11 mouse cellular contexts compared by ENCODE assay signal in genomic region chr10:117112545-117112944, GRCm38 (mm10). TPM values are rescaled to one million over a fixed set of nuclear protein-coding genes. Genes with fewer than 3 reads are reported as not detected.
DNase-seq lines count a peak whose midpoint lies in the region; ATAC-seq lines count a peak whose summit lies in the region.
"Had no signal": no experiment of that assay in that cellular context is flagged by ENCODE, and none has a peak within 500 bp of the region (broad histone marks: within the 10 kb centered on the region; RNA-seq: fewer than 3 reads in every experiment).

No protein-coding gene starts in this region.

- ATAC-seq in embryonic facial prominence, embryonic 11.5 days (replicated peaks; ENCODE audit: insufficient number of reproducible peaks, low FRiP score, low TSS enrichment, low read depth), result no peak
- ATAC-seq in neural tube, embryonic 13.5 days (ENCODE audit: low read depth), result no peak
- peak; percentile 86 for ATAC-seq in liver, embryonic 16.5 days (ENCODE audit: low read depth)

- 31% methylated on average over 2 of the region's 2 CpGs for WGBS in embryonic facial prominence, embryonic 11.5 days
- 46% methylated on average over 2 of the region's 2 CpGs for WGBS in embryonic facial prominence, embryonic 10.5 days
- WGBS in neural tube, embryonic 13.5 days, result 43% methylated on average over 2 of the region's 2 CpGs
- WGBS in liver, embryonic 16.5 days (ENCODE audit: insufficient replicate concordance), result 7% methylated on average over 2 of the region's 2 CpGs

- DNase-seq in embryonic facial prominence, embryonic 11.5 days (ENCODE audit: low spot score), result peak; percentile 7
- DNase-seq in embryonic facial prominence, embryonic 10.5 days (ENCODE audit: low spot score), result no peak
- no peak for DNase-seq in neural tube, embryonic 10.5 days (ENCODE audit: extremely low spot score, low spot score)
- peak; percentile 65 for DNase-seq in thymus, postnatal 25 days
- DNase-seq in right cerebral cortex, adult 2 months (ENCODE audit: low spot score in 2 of 2), result no peak
- DNase-seq in left cerebral cortex, adult 18-20 months (ENCODE audit: low spot score in 2 of 2), result no peak
- DNase-seq: retina, postnatal 1 day had no signal

- no peak overlapping the region for H3K9ac ChIP-seq in embryonic facial prominence, embryonic 11.5 days (replicated peaks; ENCODE audit: low read length)
- peak overlapping the region; percentile 45; the same call in 1 of the 2 replicates for H3K9ac ChIP-seq in neural tube, embryonic 13.5 days
- peak overlapping the region; percentile 36 for H3K9ac ChIP-seq in liver, embryonic 16.5 days (ENCODE audit: low read depth, low read length)
- H3K9ac ChIP-seq: embryonic facial prominence, embryonic 12.5 days had no signal

- H3K27me3 ChIP-seq in embryonic facial prominence, embryonic 11.5 days (ENCODE audit: control insufficient read depth, insufficient read depth, low read length), result no peaks in the 10 kb centered on the region
- no peaks in the 10 kb centered on the region for H3K27me3 ChIP-seq in embryonic facial prominence, embryonic 10.5 days (replicated peaks; ENCODE audit: low read depth, poor library complexity, severe bottlenecking)
- H3K27me3 ChIP-seq in neural tube, embryonic 13.5 days, result no peaks in the 10 kb centered on the region
- no peaks in the 10 kb centered on the region for H3K27me3 ChIP-seq in liver, embryonic 16.5 days (ENCODE audit: control insufficient read depth, insufficient read depth, low read depth, low read length)
- H3K27me3 ChIP-seq: embryonic facial prominence, embryonic 12.5 days had no signal

- no peaks in the 10 kb centered on the region for H3K4me1 ChIP-seq in embryonic facial prominence, embryonic 11.5 days (ENCODE audit: control insufficient read depth, insufficient read depth, low read length)
- H3K4me1 ChIP-seq in embryonic facial prominence, embryonic 10.5 days, result peaks cover 16% of the 10 kb centered on the region
- H3K4me1 ChIP-seq in neural tube, embryonic 13.5 days (replicated peaks), result peaks cover 36% of the 10 kb centered on the region
- peaks cover 60% of the 10 kb centered on the region for H3K4me1 ChIP-seq in liver, embryonic 16.5 days (ENCODE audit: control insufficient read depth, low read depth, low read length)

- H3K9me3 ChIP-seq in embryonic facial prominence, embryonic 11.5 days (replicated peaks; ENCODE audit: control insufficient read depth, low read length), result no peaks in the 10 kb centered on the region
- H3K9me3 ChIP-seq in embryonic facial prominence, embryonic 10.5 days, result no peaks in the 10 kb centered on the region
- H3K9me3 ChIP-seq in neural tube, embryonic 13.5 days, result no peaks in the 10 kb centered on the region
- H3K9me3 ChIP-seq in liver, embryonic 16.5 days (replicated peaks; ENCODE audit: control insufficient read depth, low read length), result no peaks in the 10 kb centered on the region
- H3K9me3 ChIP-seq: embryonic facial prominence, embryonic 12.5 days had no signal

- H3K4me2 ChIP-seq in embryonic facial prominence, embryonic 11.5 days (ENCODE audit: low read depth, low read length), result no peak overlapping the region
- no peak overlapping the region for H3K4me2 ChIP-seq in neural tube, embryonic 13.5 days
- peak overlapping the region; percentile 43 for H3K4me2 ChIP-seq in liver, embryonic 16.5 days (ENCODE audit: low read depth, low read length)
- H3K4me2 ChIP-seq: embryonic facial prominence, embryonic 12.5 days had no signal

- no peak overlapping the region for H3K27ac ChIP-seq in embryonic facial prominence, embryonic 11.5 days (replicated peaks; ENCODE audit: low read depth, low read length)
- no peak overlapping the region for H3K27ac ChIP-seq in embryonic facial prominence, embryonic 10.5 days (replicated peaks)
- no peak overlapping the region for H3K27ac ChIP-seq in neural tube, embryonic 13.5 days (replicated peaks)
- H3K27ac ChIP-seq in liver, embryonic 16.5 days (ENCODE audit: low read length), result peak overlapping the region; percentile 78
- H3K27ac ChIP-seq: embryonic facial prominence, embryonic 12.5 days; layer of hippocampus, adult 2 months had no signal

- no peak overlapping the region for H3K4me3 ChIP-seq in embryonic facial prominence, embryonic 11.5 days (ENCODE audit: low read depth, low read length)
- H3K4me3 ChIP-seq in embryonic facial prominence, embryonic 10.5 days, result no peak overlapping the region
- no peak overlapping the region for H3K4me3 ChIP-seq in neural tube, embryonic 13.5 days
- H3K4me3 ChIP-seq in liver, embryonic 16.5 days (ENCODE audit: low read depth, low read length), result no peak overlapping the region
- H3K4me3 ChIP-seq: embryonic facial prominence, embryonic 12.5 days; layer of hippocampus, adult 2 months had no signal

- no peaks in the 10 kb centered on the region for H3K36me3 ChIP-seq in embryonic facial prominence, embryonic 11.5 days (replicated peaks; ENCODE audit: control insufficient read depth, insufficient read depth, low read depth, low read length)
- no peaks in the 10 kb centered on the region; the same call in 1 of the 2 replicates for H3K36me3 ChIP-seq in embryonic facial prominence, embryonic 10.5 days (replicated peaks)
- no peaks in the 10 kb centered on the region for H3K36me3 ChIP-seq in neural tube, embryonic 13.5 days
- peaks cover 4% of the 10 kb centered on the region; the same call in 1 of the 2 replicates for H3K36me3 ChIP-seq in liver, embryonic 16.5 days (ENCODE audit: control insufficient read depth, insufficient read depth)
- H3K36me3 ChIP-seq: embryonic facial prominence, embryonic 12.5 days had no signal

RNA-seq across cellular contexts. Expression of gene Frs2, which starts 35.8 kb away (rescaled TPM):
- polyA plus RNA-seq in embryonic facial prominence, embryonic 11.5 days (2014; fragmentation: Nextera tagmentation; extraction: Ambion mirVana), result 25.5 and 28.2 TPM in 2 replicates
- polyA plus RNA-seq in embryonic facial prominence, embryonic 10.5 days (2016; fragmentation: Nextera tagmentation; extraction: Ambion mirVana), result 20.4 and 21.6 TPM in 2 replicates
- 20.9 and 27.1 TPM in 2 replicates for polyA plus RNA-seq in neural tube, embryonic 13.5 days (2015; fragmentation: Nextera tagmentation; extraction: Ambion mirVana)
- 7.4 and 9.0 TPM in 2 replicates for polyA plus RNA-seq in liver, embryonic 16.5 days (2015; fragmentation: Nextera tagmentation; extraction: Ambion mirVana)
- total RNA-seq in left cerebral cortex, adult 18-20 months (2021), result 10 to 100 TPM; 34.9 to 36.5 TPM

RNA-seq across cellular contexts. Expression of gene Cct2, which starts 48.9 kb away (rescaled TPM):
- 379 and 384 TPM in 2 replicates for polyA plus RNA-seq in embryonic facial prominence, embryonic 11.5 days (2014; fragmentation: Nextera tagmentation; extraction: Ambion mirVana)
- polyA plus RNA-seq in embryonic facial prominence, embryonic 10.5 days (2016; fragmentation: Nextera tagmentation; extraction: Ambion mirVana), result 350 and 352 TPM in 2 replicates
- 279 and 303 TPM in 2 replicates for polyA plus RNA-seq in neural tube, embryonic 13.5 days (2015; fragmentation: Nextera tagmentation; extraction: Ambion mirVana)
- 115 and 127 TPM in 2 replicates for polyA plus RNA-seq in liver, embryonic 16.5 days (2015; fragmentation: Nextera tagmentation; extraction: Ambion mirVana)
- 100 to 1,000 TPM; 158 to 165 TPM for total RNA-seq in left cerebral cortex, adult 18-20 months (2021)

Comparison
In these comparisons a context has a peak if more than half of its experiments do, and no peak if none do; other contexts are left out.
1. DNase-seq: peak in embryonic facial prominence, embryonic 11.5 days (single experiment) and thymus, postnatal 25 days (single experiment); none in embryonic facial prominence, embryonic 10.5 days (single experiment), neural tube, embryonic 10.5 days (single experiment), right cerebral cortex, adult 2 months (0 of 2) and left cerebral cortex, adult 18-20 months (0 of 2).